Mouse (Mus musculus) intestine, embryonic 14.5 days (tissue): Measurements from ENCODE around the gene Plpp1. TPM values are rescaled to one million over a fixed set of nuclear protein-coding genes. Genes with fewer than 3 reads are reported as not detected.
A peak's percentile ranks its signal among the peaks of the same experiment; 100 is the strongest.

Source experiments
- ATAC-seq: fragments of 200-750 bp; cut with Nextera tagmentation; replicated peaks from 2 replicates; pipeline ENCODE4 v1.8.0; 2017; ENCODE audit warnings: low read depth, moderate number of reproducible peaks, moderate TSS enrichment, moderate library complexity; ENCODE audit not compliant: low FRiP score, low TSS enrichment
- DNase-seq: peaks from one replicate; pipeline ENCODE4 v3.0.0-alpha.2; 2018; ENCODE audit warnings: low spot score
- H3K27ac ChIP-seq: fragments of 300-500 bp; sonication (generic); 2 replicates; pipeline ENCODE4 v1.5.1; 2014; ENCODE audit warnings: low read depth, mild to moderate bottlenecking, control low read depth
- H3K27me3 ChIP-seq: fragments of 300-500 bp; sonication (generic); replicated peaks from 2 replicates; pipeline ENCODE4 v1.6.1; 2014; ENCODE audit warnings: low read length, control low read depth; ENCODE audit not compliant: control insufficient read depth, insufficient read depth
- H3K36me3 ChIP-seq: fragments of 300-500 bp; sonication (generic); 2 replicates; pipeline ENCODE4 v1.6.1; 2014; ENCODE audit warnings: low read length, control low read depth; ENCODE audit not compliant: control insufficient read depth, insufficient read depth
- H3K4me1 ChIP-seq: fragments of 300-500 bp; sonication (generic); replicated peaks from 2 replicates; pipeline ENCODE4 v1.6.1; 2014; ENCODE audit warnings: low read length, control low read depth, mixed read lengths; ENCODE audit not compliant: control insufficient read depth, insufficient read depth
- H3K4me2 ChIP-seq: fragments of 300-500 bp; sonication (generic); 2 replicates; pipeline ENCODE4 v1.6.1; 2014; ENCODE audit warnings: low read length
- H3K4me3 ChIP-seq: fragments of 300-500 bp; sonication (generic); 2 replicates; pipeline ENCODE4 v1.5.1; 2014; ENCODE audit warnings: low read depth, low read length, control low read depth, mixed read lengths
- H3K9ac ChIP-seq: fragments of 300-500 bp; sonication (generic); 2 replicates; pipeline ENCODE4 v1.6.1; 2014; ENCODE audit warnings: mild to moderate bottlenecking, low read length
- H3K9me3 ChIP-seq: fragments of 300-500 bp; sonication (generic); 2 replicates; pipeline ENCODE4 v1.6.1; 2016; ENCODE audit warnings: low read length, control low read depth; ENCODE audit not compliant: control insufficient read depth
- WGBS: fragments of 180-500 bp; shearing (Covaris S2); extraction: QIAGEN DNeasy Blood & Tissue Kit; methylation state at CpG from one replicate; pipeline ENCODE4 v1.1.7; 2014; 5-methylcytosine and 5-hydroxymethylcytosine counted together
- polyA plus RNA-seq: library from polyadenylated mRNA; unstranded; fragments of >200 nt; fragmentation: Nextera tagmentation; extraction: Ambion mirVana; gene quantifications from 2 replicates; pipeline ENCODE4 v1.2.1, GENCODE M21; 2014

Gene Plpp1
- polyA plus RNA-seq, 1 experiment from 2014 or later = 77.6 TPM

- Histone ChIP-seq H3K4me3 (no peak overlapping the region), H3K36me3 (no peaks in the 10 kb centered on the region), H3K9me3 (no peaks in the 10 kb centered on the region), H3K27me3 (no peaks in the 10 kb centered on the region), H3K9ac (no peak overlapping the region), H3K4me2 (no peak overlapping the region), H3K4me1 (no peaks in the 10 kb centered on the region), H3K27ac (no peak overlapping the region)
- WGBS = 85% methylated on average over 3 of the region's 3 CpGs
- DNase-seq = no peak
- ATAC-seq = no peak
Observed at GRCm38 (mm10) chr13:112786142-112786541, 14.4 kb upstream of the Plpp1 start.

GRCm38 (mm10) chr13:112786942-112787533, 13.6 kb upstream of the Plpp1 start:
- Histone ChIP-seq H3K4me3 (no peak overlapping the region), H3K36me3 (no peaks in the 10 kb centered on the region), H3K4me1 (no peaks in the 10 kb centered on the region), H3K4me2 (no peak overlapping the region), H3K9ac (no peak overlapping the region), H3K9me3 (no peaks in the 10 kb centered on the region), H3K27me3 (no peaks in the 10 kb centered on the region), H3K27ac (no peak overlapping the region)
- no peak for ATAC-seq
- WGBS = 62% methylated on average over 10 of the region's 10 CpGs
- DNase-seq = no peak

GRCm38 (mm10) chr13:112790774-112791173, 9.8 kb upstream of the Plpp1 start:
- no peaks in the 10 kb centered on the region for H3K27me3 ChIP-seq
- no peak overlapping the region for H3K9ac ChIP-seq
- H3K4me1 ChIP-seq = no peaks in the 10 kb centered on the region
- H3K4me3 ChIP-seq = no peak overlapping the region
- ATAC-seq = no peak
- H3K36me3 ChIP-seq = no peaks in the 10 kb centered on the region
- no peak overlapping the region for H3K4me2 ChIP-seq
- no peak overlapping the region for H3K27ac ChIP-seq
- 69% methylated on average over 5 of the region's 5 CpGs for WGBS
- H3K9me3 ChIP-seq = no peaks in the 10 kb centered on the region
- DNase-seq = no peak

GRCm38 (mm10) chr13:112791906-112792305, 8.7 kb upstream of the Plpp1 start:
- WGBS = 82% methylated on average over 5 of the region's 5 CpGs
- DNase-seq = no peak
- Histone ChIP-seq H3K4me2 (no peak overlapping the region), H3K27me3 (no peaks in the 10 kb centered on the region), H3K9ac (no peak overlapping the region), H3K27ac (no peak overlapping the region), H3K36me3 (no peaks in the 10 kb centered on the region), H3K4me1 (no peaks in the 10 kb centered on the region), H3K4me3 (no peak overlapping the region), H3K9me3 (no peaks in the 10 kb centered on the region)
- ATAC-seq = no peak

GRCm38 (mm10) chr13:112798243-112798952, 2.2 kb upstream of the Plpp1 start:
- H3K4me3 ChIP-seq = no peak overlapping the region
- H3K27ac ChIP-seq = no peak overlapping the region
- no peaks in the 10 kb centered on the region for H3K27me3 ChIP-seq
- 92% methylated on average over 9 of the region's 9 CpGs for WGBS
- H3K9me3 ChIP-seq = no peaks in the 10 kb centered on the region
- H3K4me2 ChIP-seq = no peak overlapping the region
- H3K4me1 ChIP-seq = peaks cover 17% of the 10 kb centered on the region
- H3K9ac ChIP-seq = no peak overlapping the region
- DNase-seq = peak; percentile 23
- no peak for ATAC-seq
- no peaks in the 10 kb centered on the region for H3K36me3 ChIP-seq

GRCm38 (mm10) chr13:112798953-112799305, 1.7 kb upstream of the Plpp1 start:
- WGBS = 80% methylated on average over 9 of the region's 9 CpGs
- H3K9me3 ChIP-seq = no peaks in the 10 kb centered on the region
- no peak overlapping the region for H3K4me2 ChIP-seq
- no peaks in the 10 kb centered on the region for H3K36me3 ChIP-seq
- H3K4me3 ChIP-seq = no peak overlapping the region
- H3K4me1 ChIP-seq = peaks cover 21% of the 10 kb centered on the region
- H3K27me3 ChIP-seq = no peaks in the 10 kb centered on the region
- ATAC-seq (no peak), DNase-seq (no peak)
- H3K9ac ChIP-seq = no peak overlapping the region
- no peak overlapping the region for H3K27ac ChIP-seq

- no peak overlapping the region for H3K4me2 ChIP-seq
- peaks cover 21% of the 10 kb centered on the region for H3K4me1 ChIP-seq
- H3K36me3 ChIP-seq = no peaks in the 10 kb centered on the region; the same call in 1 of the 2 replicates
- H3K4me3 ChIP-seq = no peak overlapping the region
- H3K9me3 ChIP-seq = no peaks in the 10 kb centered on the region
- H3K27ac ChIP-seq = peak overlapping the region; percentile 40; the same call in 1 of the 2 replicates
- DNase-seq (no peak), ATAC-seq (no peak)
- 76% methylated on average over 8 of the region's 8 CpGs for WGBS
- H3K27me3 ChIP-seq = no peaks in the 10 kb centered on the region
- H3K9ac ChIP-seq = no peak overlapping the region
Observed at GRCm38 (mm10) chr13:112799721-112800241, 811 bp upstream of the Plpp1 start.

GRCm38 (mm10) chr13:112801381-112802004, 901 bp downstream of the Plpp1 start:
- Histone ChIP-seq H3K4me2 (peak overlapping the region; percentile 74), H3K9me3 (no peaks in the 10 kb centered on the region), H3K27ac (peak overlapping the region; percentile 93), H3K4me1 (peaks cover 21% of the 10 kb centered on the region), H3K36me3 (peaks cover 14% of the 10 kb centered on the region), H3K4me3 (peak overlapping the region; percentile 87), H3K9ac (peak overlapping the region; percentile 81), H3K27me3 (no peaks in the 10 kb centered on the region)
- no peak for DNase-seq
- under 1% methylated on average over 20 of the region's 23 CpGs for WGBS
- peak; percentile 77 for ATAC-seq
